Mouse (Mus musculus) brain, embryonic 14.5 days (tissue): ENCODE results near the gene Racgap1.

Experiments used
- CTCF ChIP-seq: fragments of 200-500 bp; IDR thresholded peaks from 2 replicates; pipeline ENCODE4 v1.5.1; 2012; ENCODE audit warnings: inconsistent platforms, mild to moderate bottlenecking, moderate library complexity, borderline replicate concordance; ENCODE audit not compliant: insufficient read depth, insufficient read length; ENCODE audit errors: extremely low read depth
- POLR2A ChIP-seq: fragments of 200-500 bp; IDR thresholded peaks from 2 replicates; pipeline ENCODE4 v1.6.1; 2012; ENCODE audit warnings: mild to moderate bottlenecking, inconsistent platforms, borderline replicate concordance; ENCODE audit not compliant: poor library complexity, insufficient read depth, insufficient read length, severe bottlenecking; ENCODE audit errors: extremely low read depth

DNA sequence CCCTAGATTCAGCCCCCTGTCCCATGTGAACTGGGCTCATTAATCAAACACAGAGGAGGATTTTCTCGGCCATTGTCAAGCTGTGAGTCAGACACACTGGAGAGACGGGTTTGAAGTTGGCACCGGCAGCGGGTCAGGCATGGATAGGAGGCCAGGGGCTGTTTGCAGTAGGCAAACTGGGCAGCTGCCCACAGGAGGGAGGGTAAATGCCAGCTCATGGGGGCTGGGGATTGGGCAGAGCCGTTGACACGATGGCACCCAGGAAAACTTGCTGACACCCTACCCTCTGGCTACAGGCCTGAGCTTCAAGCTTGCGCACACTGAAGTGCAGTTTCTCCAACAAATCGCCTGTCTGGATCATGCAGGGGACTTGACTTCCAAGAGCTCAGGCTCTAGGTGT, 59.3 kb downstream of the Racgap1 start:
- TF ChIP-seq POLR2A (no peak), CTCF (no peak)
